Mouse (Mus musculus): ENCODE data around the gene Kctd12. TPM values are rescaled to one million over a fixed set of nuclear protein-coding genes. Genes with fewer than 3 reads are reported as not detected.

Kctd12 gene
- polyA plus RNA-seq, 1 experiment from 2014 or later, result 21.2 TPM

DNA sequence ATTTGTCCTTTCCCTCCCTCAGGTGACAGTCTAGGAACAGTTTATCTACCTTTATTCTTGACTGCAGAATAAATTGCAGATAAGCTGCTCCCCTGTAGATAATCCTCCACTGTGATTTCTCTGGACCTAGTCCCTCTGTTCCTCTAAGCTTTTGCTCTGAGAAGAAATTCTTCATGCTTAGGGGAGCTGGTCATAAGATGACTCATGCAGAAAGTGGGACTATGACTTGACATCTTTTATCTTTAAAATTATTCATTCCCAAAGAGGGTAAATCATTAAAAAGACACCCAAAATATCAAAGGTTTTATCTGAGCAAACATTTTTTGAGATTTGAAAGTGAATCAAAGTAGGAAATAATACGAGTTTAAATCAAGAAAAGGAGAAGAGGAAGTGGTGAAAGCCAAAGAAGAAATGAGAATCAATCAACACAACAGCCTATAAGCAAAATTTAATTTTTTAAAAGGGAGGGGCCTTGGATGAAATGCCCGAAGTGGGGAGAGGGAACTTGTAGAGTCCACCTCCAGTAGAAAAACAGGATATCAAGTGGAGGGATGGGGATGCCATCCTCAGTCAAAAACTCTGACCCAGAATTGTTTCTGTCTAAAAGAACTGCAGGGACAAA is 40.1 kb downstream of the Kctd12 start:
- WGBS, result 87% methylated on average over 2 of the region's 2 CpGs
- H3K27me3 ChIP-seq (ENCODE audit: control insufficient read depth, insufficient read depth, low read length), result no peaks in the 10 kb centered on the region

DNA sequence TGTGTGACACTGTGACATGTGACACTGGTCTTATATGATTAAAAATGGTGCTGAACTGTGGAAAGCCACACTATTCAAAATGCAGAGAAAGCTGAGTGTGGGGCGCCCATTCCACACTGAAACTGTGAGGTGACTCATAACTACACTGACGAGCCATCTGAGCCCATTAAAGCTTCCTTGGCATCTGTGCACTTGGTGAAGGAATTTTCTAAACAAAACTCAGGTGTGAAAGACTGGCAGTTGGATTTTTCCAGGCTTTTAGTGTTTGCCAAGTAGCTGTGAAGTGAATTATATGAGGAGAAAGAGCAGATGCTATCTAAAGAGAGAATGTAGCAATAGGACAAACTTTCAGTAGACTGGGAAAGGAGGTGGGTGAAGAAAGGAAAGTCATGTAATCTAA is 47.6 kb downstream of the Kctd12 start:
- Histone ChIP-seq H3K4me3 (ENCODE audit: low read depth, low read length) (no peak overlapping the region), H3K27me3 (ENCODE audit: control insufficient read depth, insufficient read depth, low read length) (no peaks in the 10 kb centered on the region), H3K4me2 (ENCODE audit: low read depth, low read length) (no peak overlapping the region), H3K36me3 (ENCODE audit: control insufficient read depth, insufficient read depth, low read length) (no peaks in the 10 kb centered on the region), H3K9ac (replicated peaks; ENCODE audit: low read depth, low read length) (no peak overlapping the region), H3K27ac (ENCODE audit: low read depth, low read length) (no peak overlapping the region), H3K4me1 (ENCODE audit: control insufficient read depth, insufficient read depth, low read length) (no peaks in the 10 kb centered on the region), H3K9me3 (ENCODE audit: control insufficient read depth, low read length) (no peaks in the 10 kb centered on the region)
- WGBS, result 84% methylated on average over 2 of the region's 2 CpGs
- no peak for ATAC-seq (ENCODE audit: low read depth)

More for the DNA sequence above, 40.1 kb downstream of the Kctd12 start:
- Histone ChIP-seq H3K4me2 (ENCODE audit: low read depth, low read length) (no peak overlapping the region), H3K27ac (ENCODE audit: low read depth, low read length) (no peak overlapping the region), H3K9ac (replicated peaks; ENCODE audit: low read depth, low read length) (no peak overlapping the region), H3K4me1 (ENCODE audit: control insufficient read depth, insufficient read depth, low read length) (no peaks in the 10 kb centered on the region), H3K4me3 (ENCODE audit: low read depth, low read length) (no peak overlapping the region), H3K9me3 (ENCODE audit: control insufficient read depth, low read length) (no peaks in the 10 kb centered on the region), H3K36me3 (ENCODE audit: control insufficient read depth, insufficient read depth, low read length) (no peaks in the 10 kb centered on the region)
- no peak for ATAC-seq (ENCODE audit: low read depth)

DNA sequence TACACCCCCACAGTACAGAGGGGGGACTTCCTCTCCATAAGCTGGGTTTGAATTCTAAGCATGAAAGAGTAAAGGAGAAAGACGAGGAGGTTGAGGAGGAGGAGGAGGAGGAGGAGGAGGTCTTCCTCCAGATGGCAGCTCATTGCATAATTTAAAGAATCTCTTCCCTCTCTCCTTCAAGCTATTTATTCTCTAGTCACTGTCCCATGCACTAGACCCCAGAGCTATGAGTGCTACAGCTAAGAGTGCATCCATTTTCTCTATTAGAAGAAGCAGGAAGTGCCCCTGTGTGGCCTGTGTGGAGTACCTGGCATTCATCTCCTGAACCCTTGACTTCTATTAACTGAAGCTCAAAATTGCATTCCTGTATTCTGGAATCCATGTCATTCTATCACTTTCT is 51.5 kb downstream of the Kctd12 start:
- ATAC-seq (ENCODE audit: low read depth), result no peak
- no peaks in the 10 kb centered on the region for H3K9me3 ChIP-seq (ENCODE audit: control insufficient read depth, low read length)
- no peak overlapping the region for H3K9ac ChIP-seq (replicated peaks; ENCODE audit: low read depth, low read length)
- no peak overlapping the region for H3K4me3 ChIP-seq (ENCODE audit: low read depth, low read length)
- no peaks in the 10 kb centered on the region for H3K36me3 ChIP-seq (ENCODE audit: control insufficient read depth, insufficient read depth, low read length)
- no peaks in the 10 kb centered on the region for H3K4me1 ChIP-seq (ENCODE audit: control insufficient read depth, insufficient read depth, low read length)
- H3K27me3 ChIP-seq (ENCODE audit: control insufficient read depth, insufficient read depth, low read length), result no peaks in the 10 kb centered on the region
- no peak overlapping the region for H3K4me2 ChIP-seq (ENCODE audit: low read depth, low read length)
- 88% methylated on average over 1 of the region's 1 CpGs for WGBS
- H3K27ac ChIP-seq (ENCODE audit: low read depth, low read length), result no peak overlapping the region

DNA sequence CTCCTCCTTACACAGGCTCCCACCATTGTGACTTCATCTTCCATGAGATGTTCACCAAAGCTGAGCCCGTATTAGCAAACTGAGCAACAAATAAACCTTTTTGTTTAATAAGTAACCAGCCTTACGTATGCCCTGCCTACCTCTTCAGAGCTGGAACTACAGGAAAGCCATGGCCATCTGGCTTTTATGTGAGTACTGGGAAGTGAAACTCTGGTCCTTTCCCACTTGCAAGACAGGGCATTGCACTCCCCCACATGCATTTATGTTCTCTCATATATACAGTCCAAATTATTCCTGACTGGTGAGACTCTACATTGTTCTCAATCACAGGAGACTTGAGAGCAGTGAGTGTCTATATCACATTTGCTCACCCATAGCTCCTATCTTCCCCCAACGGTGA is 52.9 kb downstream of the Kctd12 start:
- Histone ChIP-seq H3K9ac (replicated peaks; ENCODE audit: low read depth, low read length) (no peak overlapping the region), H3K36me3 (ENCODE audit: control insufficient read depth, insufficient read depth, low read length) (no peaks in the 10 kb centered on the region), H3K4me2 (ENCODE audit: low read depth, low read length) (no peak overlapping the region), H3K4me1 (ENCODE audit: control insufficient read depth, insufficient read depth, low read length) (no peaks in the 10 kb centered on the region), H3K27ac (ENCODE audit: low read depth, low read length) (no peak overlapping the region), H3K27me3 (ENCODE audit: control insufficient read depth, insufficient read depth, low read length) (no peaks in the 10 kb centered on the region), H3K4me3 (ENCODE audit: low read depth, low read length) (no peak overlapping the region), H3K9me3 (ENCODE audit: control insufficient read depth, low read length) (no peaks in the 10 kb centered on the region)
- ATAC-seq (ENCODE audit: low read depth), result no peak
- WGBS, result 88% methylated on average over 3 of the region's 3 CpGs

DNA sequence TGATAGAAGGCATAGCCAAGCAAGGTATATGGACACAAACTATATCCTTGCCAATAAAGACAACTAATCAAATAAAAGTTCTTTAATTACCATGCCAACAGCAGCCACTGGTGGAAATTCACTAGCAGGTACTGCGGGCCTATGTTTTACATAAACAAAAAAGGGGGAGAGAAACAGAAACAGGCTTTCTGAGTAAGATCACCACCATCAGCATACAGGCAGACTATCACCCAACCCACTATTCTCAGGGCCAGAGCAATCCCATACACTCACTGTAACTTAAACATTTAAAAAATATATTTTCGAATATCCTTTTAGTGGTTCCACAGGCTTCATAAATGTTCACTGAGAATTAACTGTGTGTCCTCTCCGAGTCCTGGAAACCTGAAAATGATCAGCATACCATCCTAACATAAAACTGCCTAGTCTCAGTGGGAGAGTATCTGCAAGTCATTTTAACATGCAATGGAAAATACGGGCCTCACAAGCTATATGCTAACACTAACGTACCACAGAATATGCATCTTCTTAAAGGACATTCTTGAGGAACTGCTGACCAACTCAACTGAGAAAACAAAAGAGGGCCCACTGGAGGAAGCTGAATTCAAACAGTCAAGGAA is 54.5 kb downstream of the Kctd12 start:
- H3K9me3 ChIP-seq (ENCODE audit: control insufficient read depth, low read length), result no peaks in the 10 kb centered on the region
- no peaks in the 10 kb centered on the region for H3K27me3 ChIP-seq (ENCODE audit: control insufficient read depth, insufficient read depth, low read length)
- H3K4me1 ChIP-seq (ENCODE audit: control insufficient read depth, insufficient read depth, low read length), result no peaks in the 10 kb centered on the region
- no peak for ATAC-seq (ENCODE audit: low read depth)
- WGBS, result 89% methylated on average over 5 of the region's 5 CpGs
- no peak overlapping the region for H3K27ac ChIP-seq (ENCODE audit: low read depth, low read length)
- H3K4me3 ChIP-seq (ENCODE audit: low read depth, low read length), result no peak overlapping the region
- H3K36me3 ChIP-seq (ENCODE audit: control insufficient read depth, insufficient read depth, low read length), result no peaks in the 10 kb centered on the region
- H3K4me2 ChIP-seq (ENCODE audit: low read depth, low read length), result no peak overlapping the region
- no peak overlapping the region for H3K9ac ChIP-seq (replicated peaks; ENCODE audit: low read depth, low read length)

Small RNA genes within 50 kb of the gene (microRNA-seq; reads per million reads assigned to microRNA genes)
- not detected for gene Mir5130

Other genes with a start within 250 kb of the Kctd12 start
- not detected in 2 replicates for gene Acod1, start 64.3 kb upstream of the Kctd12 start, polyA plus RNA-seq (2014; fragmentation: Nextera tagmentation; extraction: Ambion mirVana)
- 10.6 and 15.0 TPM in 2 replicates for gene Cln5, start 87.6 kb upstream of the Kctd12 start, polyA plus RNA-seq (2014; fragmentation: Nextera tagmentation; extraction: Ambion mirVana)
- gene Fbxl3, start 116.9 kb upstream of the Kctd12 start, polyA plus RNA-seq (2014; fragmentation: Nextera tagmentation; extraction: Ambion mirVana), result 30.6 and 38.7 TPM in 2 replicates